Mouse (Mus musculus): ENCODE data around the gene Olig3. TPM values are rescaled to one million over a fixed set of nuclear protein-coding genes. Genes with fewer than 3 reads are reported as not detected.

The Olig3 gene
- total and polyA plus RNA-seq, 3 experiments: not detected

DNA sequence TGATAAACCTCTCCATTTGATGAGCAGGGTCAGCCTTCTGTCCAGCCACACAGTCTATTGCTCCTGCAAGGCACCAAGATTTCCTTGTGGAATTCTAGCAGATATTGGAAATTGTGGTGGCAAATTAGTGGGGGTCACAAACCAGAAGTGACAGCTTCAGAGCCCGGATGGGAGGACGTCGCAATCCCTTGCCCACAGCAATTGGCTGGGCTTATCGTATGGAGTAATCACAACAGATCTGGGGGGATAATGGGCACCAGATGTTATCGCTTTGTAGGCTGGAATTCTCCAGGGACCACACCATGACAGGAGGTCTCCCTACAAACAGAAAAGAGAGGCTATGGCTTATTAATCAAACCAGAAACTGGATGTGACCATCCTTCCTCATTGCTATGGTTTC, 44.8 kb downstream of the Olig3 start:
- TF ChIP-seq MAX (IDR thresholded peaks at IDR 0.05; ENCODE audit: low read length): no peak
- H3K79me2 ChIP-seq (ENCODE audit: control insufficient read depth, insufficient read depth, low read length, poor library complexity): no peaks in the 10 kb centered on the region
- no peaks in the 10 kb centered on the region for H3K27me3 ChIP-seq (ENCODE audit: control insufficient read depth in 1 of 2, insufficient read depth in 2 of 2, low read length in 2 of 2)
- no peak overlapping the region for H3K27ac ChIP-seq (ENCODE audit: control insufficient read depth, low read depth, low read length)
- no peaks in the 10 kb centered on the region for H3K36me3 ChIP-seq (ENCODE audit: control insufficient read depth in 1 of 2, insufficient read depth in 2 of 2, low read length in 2 of 2)
- H3K4me3 ChIP-seq (ENCODE audit: control insufficient read depth in 1 of 2, insufficient read depth in 1 of 2, low read depth in 2 of 2, low read length in 2 of 2): no peak overlapping the region
- no peaks in the 10 kb centered on the region for H3K9me3 ChIP-seq (replicated peaks; ENCODE audit: insufficient read depth, low read length)
- DNase-seq (ENCODE audit: low read depth, low spot score): no peak
- no peak overlapping the region for H3K9ac ChIP-seq (ENCODE audit: control insufficient read depth, low read depth, low read length, poor library complexity, severe bottlenecking)
- no peaks in the 10 kb centered on the region for H3K4me1 ChIP-seq (ENCODE audit: control insufficient read depth in 1 of 2, insufficient read depth in 2 of 2, low read length in 2 of 2)

DNA sequence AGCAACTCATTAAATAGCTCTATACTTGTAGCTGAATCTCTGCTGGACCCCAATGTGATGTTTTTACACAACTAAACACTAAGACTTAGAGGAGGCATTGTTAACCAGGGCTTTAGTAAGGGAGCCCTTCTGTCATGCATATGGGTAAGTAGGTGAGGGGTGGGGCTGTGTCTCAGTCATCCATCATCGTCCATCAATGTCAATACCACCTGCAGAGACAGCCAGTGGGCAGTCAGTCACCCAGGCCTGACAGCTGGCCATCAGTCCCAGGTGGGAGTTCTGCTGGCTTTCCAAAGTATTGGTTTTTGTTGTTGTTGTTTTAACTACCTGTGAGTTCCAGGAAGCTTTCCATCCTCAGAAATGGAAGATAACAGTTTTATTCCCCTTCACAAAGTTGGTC, 48.1 kb downstream of the Olig3 start:
- no peak for DNase-seq (ENCODE audit: low read depth, low spot score)
- H3K27ac ChIP-seq (ENCODE audit: control insufficient read depth, low read depth, low read length): no peak overlapping the region
- no peaks in the 10 kb centered on the region for H3K4me1 ChIP-seq (ENCODE audit: control insufficient read depth in 1 of 2, insufficient read depth in 2 of 2, low read length in 2 of 2)
- TF ChIP-seq POLR2A (IDR thresholded peaks at IDR 0.05; ENCODE audit: control insufficient read depth in 1 of 2, insufficient read depth in 1 of 2, low read depth in 1 of 2, low read length in 2 of 2, poor library complexity in 1 of 2): no peak
- TF ChIP-seq MEF2A (IDR thresholded peaks at IDR 0.05; ENCODE audit: extremely low read depth, insufficient replicate concordance, low read depth, low read length, poor library complexity, severe bottlenecking): no peak
- no peak for TF ChIP-seq POLR2AphosphoS2 (IDR thresholded peaks at IDR 0.05; ENCODE audit: low read length)
- TF ChIP-seq JUND (IDR thresholded peaks at IDR 0.05; ENCODE audit: low read depth, low read length): no peak
- TF ChIP-seq NELFE (IDR thresholded peaks at IDR 0.05; ENCODE audit: low read depth, low read length): no peak
- TF ChIP-seq MAZ (IDR thresholded peaks at IDR 0.05; ENCODE audit: low read depth, low read length): no peak
- no peak for TF ChIP-seq CHD2 (IDR thresholded peaks at IDR 0.05; ENCODE audit: low read length)
- no peak for TF ChIP-seq ZC3H11A (IDR thresholded peaks at IDR 0.05; ENCODE audit: low read depth, low read length)
- no peak for TF ChIP-seq RCOR1 (IDR thresholded peaks at IDR 0.05; ENCODE audit: low read depth, low read length)
- TF ChIP-seq GABPA (IDR thresholded peaks at IDR 0.05; ENCODE audit: low read depth, low read length): no peak
- no peak for TF ChIP-seq SMC3 (IDR thresholded peaks at IDR 0.05; ENCODE audit: low read depth, low read length)
- TF ChIP-seq MXI1 (IDR thresholded peaks at IDR 0.05; ENCODE audit: low read depth, low read length): no peak
- no peak for TF ChIP-seq ETS1 (IDR thresholded peaks at IDR 0.05; ENCODE audit: low read depth, low read length)
- no peaks in the 10 kb centered on the region for H3K9me3 ChIP-seq (replicated peaks; ENCODE audit: insufficient read depth, low read length)
- no peaks in the 10 kb centered on the region for H3K27me3 ChIP-seq (ENCODE audit: control insufficient read depth in 1 of 2, insufficient read depth in 2 of 2, low read length in 2 of 2)
- H3K36me3 ChIP-seq (ENCODE audit: control insufficient read depth in 1 of 2, insufficient read depth in 2 of 2, low read length in 2 of 2): no peaks in the 10 kb centered on the region
- H3K4me3 ChIP-seq (ENCODE audit: control insufficient read depth in 1 of 2, insufficient read depth in 1 of 2, low read depth in 2 of 2, low read length in 2 of 2): no peak overlapping the region
- no peaks in the 10 kb centered on the region for H3K79me2 ChIP-seq (ENCODE audit: control insufficient read depth, insufficient read depth, low read length, poor library complexity)
- no peak overlapping the region for H3K9ac ChIP-seq (ENCODE audit: control insufficient read depth, low read depth, low read length, poor library complexity, severe bottlenecking)

GRCm38 (mm10) chr10:19405959-19406358, 49.6 kb downstream of the Olig3 start:
- TF ChIP-seq SIN3A (IDR thresholded peaks at IDR 0.05; ENCODE audit: low read length) (no peak), JUND (IDR thresholded peaks at IDR 0.05; ENCODE audit: low read depth, low read length) (no peak), POLR2A (IDR thresholded peaks at IDR 0.05; ENCODE audit: control insufficient read depth in 1 of 2, insufficient read depth in 1 of 2, low read depth in 1 of 2, low read length in 2 of 2, poor library complexity in 1 of 2) (no peak), MXI1 (IDR thresholded peaks at IDR 0.05; ENCODE audit: low read depth, low read length) (no peak), E2F4 (IDR thresholded peaks at IDR 0.05; ENCODE audit: borderline replicate concordance, low read depth, low read length) (no peak), MEF2A (IDR thresholded peaks at IDR 0.05; ENCODE audit: extremely low read depth, insufficient replicate concordance, low read depth, low read length, poor library complexity, severe bottlenecking) (no peak), POLR2AphosphoS2 (IDR thresholded peaks at IDR 0.05; ENCODE audit: low read length) (no peak)
- H3K4me3 ChIP-seq (ENCODE audit: control insufficient read depth in 1 of 2, insufficient read depth in 1 of 2, low read depth in 2 of 2, low read length in 2 of 2): no peak overlapping the region
- no peaks in the 10 kb centered on the region for H3K4me1 ChIP-seq (ENCODE audit: control insufficient read depth in 1 of 2, insufficient read depth in 2 of 2, low read length in 2 of 2)
- no peak overlapping the region for H3K27ac ChIP-seq (ENCODE audit: control insufficient read depth, low read depth, low read length)
- H3K79me2 ChIP-seq (ENCODE audit: control insufficient read depth, insufficient read depth, low read length, poor library complexity): no peaks in the 10 kb centered on the region
- DNase-seq (ENCODE audit: low read depth, low spot score): no peak
- no peaks in the 10 kb centered on the region for H3K36me3 ChIP-seq (ENCODE audit: control insufficient read depth in 1 of 2, insufficient read depth in 2 of 2, low read length in 2 of 2)
- no peaks in the 10 kb centered on the region; a peak in 1 of 4 replicates for H3K27me3 ChIP-seq (ENCODE audit: control insufficient read depth in 1 of 2, insufficient read depth in 2 of 2, low read length in 2 of 2)
- no peaks in the 10 kb centered on the region for H3K9me3 ChIP-seq (replicated peaks; ENCODE audit: insufficient read depth, low read length)
- H3K9ac ChIP-seq (ENCODE audit: control insufficient read depth, low read depth, low read length, poor library complexity, severe bottlenecking): no peak overlapping the region

All from MEL (cell line).